Comparison of ENCODE assay signal across 14 mouse cellular contexts in genomic region chr13:52175665-52176064, GRCm38 (mm10).
"Had no signal": no experiment of that assay in that cellular context is flagged by ENCODE, and none has a peak within 500 bp of the region (broad histone marks: within the 10 kb centered on the region; RNA-seq: fewer than 3 reads in every experiment).

No protein-coding gene starts in this region.

- H3K27ac ChIP-seq: kidney, embryonic 15.5 days; limb, embryonic 15.5 days; liver, embryonic 12.5 days; macrophage; midbrain, embryonic 15.5 days; neural tube, embryonic 13.5 days had no signal

- H3K4me3 ChIP-seq: kidney, embryonic 15.5 days; limb, embryonic 15.5 days; liver, embryonic 12.5 days; megakaryocyte, embryonic 14.5 days; midbrain, embryonic 15.5 days; neural tube, embryonic 13.5 days had no signal

- H3K4me1 ChIP-seq: kidney, embryonic 15.5 days; limb, embryonic 15.5 days; liver, embryonic 12.5 days; megakaryocyte, embryonic 14.5 days; midbrain, embryonic 15.5 days; neural tube, embryonic 13.5 days had no signal

- H3K9me3 ChIP-seq: kidney, embryonic 15.5 days; limb, embryonic 15.5 days; liver, embryonic 12.5 days; midbrain, embryonic 15.5 days; neural tube, embryonic 13.5 days had no signal

- ATAC-seq: liver, embryonic 12.5 days; midbrain, embryonic 15.5 days had no signal

- H3K4me2 ChIP-seq: kidney, embryonic 15.5 days; limb, embryonic 15.5 days; liver, embryonic 12.5 days; lung, embryonic 14.5 days; midbrain, embryonic 11.5 days; midbrain, embryonic 15.5 days; neural tube, embryonic 13.5 days had no signal

- DNase-seq: kidney, postnatal 14 days; layer of hippocampus, postnatal 36 days; lung, postnatal 10 days; right cerebral cortex, postnatal 14 days; thymus, postnatal 36 days had no signal

- H3K36me3 ChIP-seq: kidney, embryonic 15.5 days; limb, embryonic 15.5 days; liver, embryonic 12.5 days; midbrain, embryonic 15.5 days; neural tube, embryonic 13.5 days had no signal

- H3K27me3 ChIP-seq: kidney, embryonic 15.5 days; limb, embryonic 15.5 days; midbrain, embryonic 15.5 days; neural tube, embryonic 13.5 days had no signal

- H3K9ac ChIP-seq: kidney, embryonic 15.5 days; limb, embryonic 15.5 days; liver, embryonic 12.5 days; lung, embryonic 14.5 days; midbrain, embryonic 15.5 days; neural tube, embryonic 13.5 days had no signal
